ENCODE assay signal across 13 mouse cellular contexts in the genomic region with DNA sequence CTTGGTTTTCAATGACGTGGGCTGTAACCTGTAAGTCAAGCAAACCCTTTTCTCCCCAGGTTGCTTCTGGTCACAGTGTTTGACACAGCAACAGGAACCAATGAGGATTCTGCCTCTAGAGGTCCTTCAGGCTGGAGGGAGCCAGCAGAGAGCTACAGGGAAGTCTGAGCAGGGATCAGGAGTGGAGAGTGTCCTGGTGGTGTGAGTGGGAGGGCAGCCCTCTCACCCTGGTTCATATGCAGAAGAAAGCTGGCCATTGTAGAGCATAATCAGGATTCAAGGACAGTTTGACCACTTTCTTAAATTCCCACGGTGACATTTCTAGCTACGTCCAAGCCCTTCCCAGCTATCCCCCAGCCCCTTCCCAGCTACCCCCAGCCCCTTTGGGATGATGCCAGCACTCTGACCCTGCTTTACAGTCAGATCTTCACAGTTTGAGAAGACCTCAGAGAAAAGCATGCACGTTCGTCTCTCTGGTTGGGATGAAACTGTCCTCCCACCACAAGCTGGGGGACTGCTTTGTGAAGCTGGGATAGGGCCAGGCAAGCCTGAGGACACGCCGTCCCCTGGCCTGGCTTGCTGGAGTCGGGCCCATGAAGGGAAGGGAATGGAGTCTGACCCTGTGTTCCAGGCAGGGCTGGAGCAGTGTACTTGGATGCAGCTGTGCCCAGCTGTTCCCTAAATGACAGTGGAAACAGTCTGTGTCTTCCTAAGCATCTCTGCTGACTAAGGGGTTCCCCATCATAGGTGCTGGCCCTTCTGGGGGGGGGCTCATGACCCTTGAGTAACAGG. TPM values are rescaled to one million over a fixed set of nuclear protein-coding genes. Genes with fewer than 3 reads are reported as not detected.
DNase-seq lines count a peak whose midpoint lies in the region; ATAC-seq and TF ChIP-seq lines count a peak whose summit lies in the region.
"Had no signal": no experiment of that assay in that cellular context is flagged by ENCODE, and none has a peak within 500 bp of the region (broad histone marks: within the 10 kb centered on the region; RNA-seq: fewer than 3 reads in every experiment).

No protein-coding gene starts in this region.

- no peak overlapping the region for H3K27ac ChIP-seq in midbrain, postnatal 0 days (ENCODE audit: low read depth, low read length)
- no peak overlapping the region for H3K27ac ChIP-seq in midbrain, embryonic 13.5 days
- peak overlapping the region; percentile 69 for H3K27ac ChIP-seq in stomach, embryonic 15.5 days
- H3K27ac ChIP-seq: embryonic facial prominence, embryonic 12.5 days; heart, embryonic 15.5 days; liver, embryonic 13.5 days; neural tube, embryonic 12.5 days had no signal

- no peaks in the 10 kb centered on the region for H3K36me3 ChIP-seq in midbrain, postnatal 0 days (ENCODE audit: insufficient read depth, low read length)
- no peaks in the 10 kb centered on the region for H3K36me3 ChIP-seq in midbrain, embryonic 13.5 days
- no peaks in the 10 kb centered on the region for H3K36me3 ChIP-seq in stomach, embryonic 15.5 days
- H3K36me3 ChIP-seq: embryonic facial prominence, embryonic 12.5 days; heart, embryonic 15.5 days; liver, embryonic 13.5 days; neural tube, embryonic 12.5 days had no signal

- no peaks in the 10 kb centered on the region for H3K27me3 ChIP-seq in midbrain, postnatal 0 days (ENCODE audit: insufficient read depth, low read length)
- peaks cover 18% of the 10 kb centered on the region; the same call in 1 of the 2 replicates for H3K27me3 ChIP-seq in midbrain, embryonic 13.5 days
- no peaks in the 10 kb centered on the region for H3K27me3 ChIP-seq in stomach, embryonic 15.5 days (replicated peaks)
- H3K27me3 ChIP-seq: embryonic facial prominence, embryonic 12.5 days; heart, embryonic 15.5 days; liver, embryonic 13.5 days had no signal

- intact Hi-C loops in heart, postnatal 10 days (cut with DNase I), result no loop called here

- no peaks in the 10 kb centered on the region for H3K4me1 ChIP-seq in midbrain, postnatal 0 days (ENCODE audit: insufficient read depth, low read length)
- H3K4me1 ChIP-seq in midbrain, embryonic 13.5 days (replicated peaks), result no peaks in the 10 kb centered on the region
- H3K4me1 ChIP-seq in stomach, embryonic 15.5 days, result 0 out of 2 replicates have a peak, but pooled peaks cover 3% of the 10 kb centered on the region
- H3K4me1 ChIP-seq: embryonic facial prominence, embryonic 12.5 days; neural tube, embryonic 12.5 days had no signal

- DNase-seq in midbrain, postnatal 0 days (ENCODE audit: low spot score), result peak; percentile 40
- DNase-seq in heart, postnatal 10 days, result peak; percentile 91
- peak; percentile 88 for DNase-seq in kidney, postnatal 14 days
- DNase-seq in spleen, postnatal 10 days (ENCODE audit: low spot score in 2 of 2), result no peak
- no peak for DNase-seq in cerebellum, adult 11-12 months
- DNase-seq: liver, embryonic 13.5 days had no signal

- H3K4me2 ChIP-seq in midbrain, postnatal 0 days (ENCODE audit: low read depth, low read length, poor library complexity, severe bottlenecking), result no peak overlapping the region
- no peak overlapping the region for H3K4me2 ChIP-seq in midbrain, embryonic 13.5 days (replicated peaks)
- no peak overlapping the region for H3K4me2 ChIP-seq in stomach, embryonic 15.5 days
- H3K4me2 ChIP-seq: embryonic facial prominence, embryonic 12.5 days; heart, embryonic 15.5 days; liver, embryonic 13.5 days; neural tube, embryonic 12.5 days had no signal

- H3K4me3 ChIP-seq in midbrain, postnatal 0 days (ENCODE audit: low read depth, low read length), result no peak overlapping the region
- no peak overlapping the region for H3K4me3 ChIP-seq in midbrain, embryonic 13.5 days (replicated peaks)
- H3K4me3 ChIP-seq in stomach, embryonic 15.5 days (replicated peaks), result no peak overlapping the region
- H3K4me3 ChIP-seq: embryonic facial prominence, embryonic 12.5 days; heart, embryonic 15.5 days; liver, embryonic 13.5 days; neural tube, embryonic 12.5 days had no signal

- no peak for ATAC-seq in midbrain, postnatal 0 days (ENCODE audit: low FRiP score)
- no peak for ATAC-seq in midbrain, embryonic 13.5 days
- peak; percentile 67 for ATAC-seq in stomach, embryonic 15.5 days (ENCODE audit: insufficient read depth, low FRiP score, low read depth)
- no peak for ATAC-seq in erythroid progenitor cell, adult 5-6 weeks (replicated peaks; ENCODE audit: low FRiP score, poor library complexity, severe bottlenecking)

- no peaks in the 10 kb centered on the region for H3K9me3 ChIP-seq in midbrain, postnatal 0 days (ENCODE audit: low read length)
- H3K9me3 ChIP-seq in midbrain, embryonic 13.5 days, result no peaks in the 10 kb centered on the region
- no peaks in the 10 kb centered on the region for H3K9me3 ChIP-seq in stomach, embryonic 15.5 days
- H3K9me3 ChIP-seq: embryonic facial prominence, embryonic 12.5 days; heart, embryonic 15.5 days; liver, embryonic 13.5 days; neural tube, embryonic 12.5 days had no signal

- no peak for TF ChIP-seq CTCF in midbrain, postnatal 0 days (IDR thresholded peaks at IDR 0.05)

- no peak overlapping the region for H3K9ac ChIP-seq in midbrain, postnatal 0 days (replicated peaks; ENCODE audit: low read length, poor library complexity, severe bottlenecking)
- no peak overlapping the region for H3K9ac ChIP-seq in midbrain, embryonic 13.5 days (replicated peaks)
- no peak overlapping the region for H3K9ac ChIP-seq in stomach, embryonic 15.5 days
- H3K9ac ChIP-seq: embryonic facial prominence, embryonic 12.5 days; heart, embryonic 15.5 days; liver, embryonic 13.5 days; neural tube, embryonic 12.5 days had no signal

- WGBS in midbrain, postnatal 0 days, result 52% methylated on average over 8 of the region's 8 CpGs
- WGBS in midbrain, embryonic 13.5 days, result 70% methylated on average over 8 of the region's 8 CpGs
- WGBS in stomach, embryonic 15.5 days, result 54% methylated on average over 8 of the region's 8 CpGs

RNA-seq across cellular contexts. Expression of a gene that starts 18.4 kb away (rescaled TPM):
- 23.8 and 31.8 TPM in 2 replicates for total RNA-seq in midbrain, postnatal 0 days (2014; rRNA removed)
- 14.4 and 14.8 TPM in 2 replicates for polyA plus RNA-seq in midbrain, postnatal 0 days (2015; fragmentation: Nextera tagmentation; extraction: Ambion mirVana)
- 3.6 and 3.8 TPM in 2 replicates for polyA plus RNA-seq in midbrain, embryonic 13.5 days (2015; fragmentation: Nextera tagmentation; extraction: Ambion mirVana)
- under 1 TPM in 1 of 2 experiments, not detected in 1; 0.14 TPM for total RNA-seq in heart, postnatal 10 days (2021)
- 1.1 and 1.3 TPM in 2 replicates for polyA plus RNA-seq in stomach, embryonic 15.5 days (2015; fragmentation: Nextera tagmentation; extraction: Ambion mirVana)
- total RNA-seq in erythroid progenitor cell, adult 5-6 weeks (2015; ENCODE audit: low replicate concordance), result 1.4 TPM in 1 of 2 replicates, not detected in the other
- total RNA-seq in erythroid progenitor cell, adult 5-6 weeks (2017; ENCODE audit: low replicate concordance), result 0.68 and 2.2 TPM in 2 replicates

RNA-seq across cellular contexts. Expression of a gene that starts 25.8 kb away (rescaled TPM):
- total RNA-seq in midbrain, postnatal 0 days (2014; rRNA removed), result 0.16 TPM in 1 of 2 replicates, not detected in the other
- polyA plus RNA-seq in midbrain, postnatal 0 days (2015; fragmentation: Nextera tagmentation; extraction: Ambion mirVana), result 0.15 TPM in 1 of 2 replicates, not detected in the other
- polyA plus RNA-seq in midbrain, embryonic 13.5 days (2015; fragmentation: Nextera tagmentation; extraction: Ambion mirVana), result not detected in 2 replicates
- total RNA-seq in heart, postnatal 10 days (2021), result under 1 TPM in 1 of 2 experiments, not detected in 1; 0.22 TPM
- 0.28 and 1.3 TPM in 2 replicates for polyA plus RNA-seq in stomach, embryonic 15.5 days (2015; fragmentation: Nextera tagmentation; extraction: Ambion mirVana)
- total RNA-seq in erythroid progenitor cell, adult 5-6 weeks (2015; ENCODE audit: low replicate concordance), result not detected in 2 replicates
- total RNA-seq in erythroid progenitor cell, adult 5-6 weeks (2017; ENCODE audit: low replicate concordance), result not detected in 2 replicates
- total RNA-seq: ES-E14 had no signal

RNA-seq across cellular contexts. Expression of a gene that starts 33.0 kb away (rescaled TPM):
- total RNA-seq in midbrain, postnatal 0 days (2014; rRNA removed), result 14.3 and 17.0 TPM in 2 replicates
- polyA plus RNA-seq in midbrain, postnatal 0 days (2015; fragmentation: Nextera tagmentation; extraction: Ambion mirVana), result 7.3 and 9.3 TPM in 2 replicates
- polyA plus RNA-seq in midbrain, embryonic 13.5 days (2015; fragmentation: Nextera tagmentation; extraction: Ambion mirVana), result 6.0 and 6.9 TPM in 2 replicates
- total RNA-seq in heart, postnatal 10 days (2021), result 10 to 100 TPM in 1 of 2 experiments, 1 to 10 TPM in 1; 8.7 to 19.4 TPM
- 3.0 and 3.8 TPM in 2 replicates for polyA plus RNA-seq in stomach, embryonic 15.5 days (2015; fragmentation: Nextera tagmentation; extraction: Ambion mirVana)
- not detected in 2 replicates for total RNA-seq in erythroid progenitor cell, adult 5-6 weeks (2015; ENCODE audit: low replicate concordance)
- total RNA-seq in erythroid progenitor cell, adult 5-6 weeks (2017; ENCODE audit: low replicate concordance), result not detected in 2 replicates

RNA-seq across cellular contexts. Expression of a gene that starts 36.4 kb away (rescaled TPM):
- total RNA-seq in midbrain, postnatal 0 days (2014; rRNA removed), result 52.8 and 63.0 TPM in 2 replicates
- 97.1 and 98.8 TPM in 2 replicates for polyA plus RNA-seq in midbrain, postnatal 0 days (2015; fragmentation: Nextera tagmentation; extraction: Ambion mirVana)
- 130 and 132 TPM in 2 replicates for polyA plus RNA-seq in midbrain, embryonic 13.5 days (2015; fragmentation: Nextera tagmentation; extraction: Ambion mirVana)
- total RNA-seq in heart, postnatal 10 days (2021), result 10 to 100 TPM; 29.0 to 36.7 TPM
- 61.6 and 65.4 TPM in 2 replicates for polyA plus RNA-seq in stomach, embryonic 15.5 days (2015; fragmentation: Nextera tagmentation; extraction: Ambion mirVana)
- total RNA-seq in erythroid progenitor cell, adult 5-6 weeks (2015; ENCODE audit: low replicate concordance), result 4.0 and 6.7 TPM in 2 replicates
- total RNA-seq in erythroid progenitor cell, adult 5-6 weeks (2017; ENCODE audit: low replicate concordance), result 1.1 and 2.1 TPM in 2 replicates

Comparison
In these comparisons a context has a peak if more than half of its experiments do, and no peak if none do; other contexts are left out.
1. DNase-seq: peak in midbrain, postnatal 0 days (single experiment), heart, postnatal 10 days (2 of 2) and kidney, postnatal 14 days (single experiment); none in spleen, postnatal 10 days (0 of 2) and cerebellum, adult 11-12 months (single experiment).
2. RNA of a gene that starts 33.0 kb away (total RNA-seq): 8.7 to 19.4 TPM in heart, postnatal 10 days and 14.3 to 17.0 TPM in midbrain, postnatal 0 days; not detected in erythroid progenitor cell, adult 5-6 weeks; every median in the first group is over 4 times any median in the second.